Mouse (Mus musculus) midbrain, embryonic 14.5 days (tissue): ENCODE results near the gene Cnnm3. TPM values are rescaled to one million over a fixed set of nuclear protein-coding genes. Genes with fewer than 3 reads are reported as not detected.

Experiments
- ATAC-seq: fragments of 200-750 bp; cut with Nextera tagmentation; 2 replicates; pipeline ENCODE4 v1.8.0; 2017; ENCODE audit warnings: moderate number of reproducible peaks, moderate library complexity; ENCODE audit not compliant: low FRiP score, low TSS enrichment
- DNase-seq: peaks from one replicate; pipeline ENCODE4 v3.0.0-alpha.2; 2015
- H3K27ac ChIP-seq: fragments of 300-500 bp; sonication (generic); replicated peaks from 2 replicates; pipeline ENCODE4 v1.5.1; 2014; ENCODE audit warnings: mild to moderate bottlenecking, low read depth, low read length, moderate library complexity
- H3K27me3 ChIP-seq: fragments of 300-500 bp; sonication (generic); 2 replicates; pipeline ENCODE4 v1.6.1; 2014; ENCODE audit warnings: low read length, control low read depth, mixed read lengths; ENCODE audit not compliant: control insufficient read depth, insufficient read depth
- H3K36me3 ChIP-seq: fragments of 300-500 bp; sonication (generic); 2 replicates; pipeline ENCODE4 v1.6.1; 2014; ENCODE audit warnings: low read length, control low read depth; ENCODE audit not compliant: control insufficient read depth, insufficient read depth
- H3K4me1 ChIP-seq: fragments of 300-500 bp; sonication (generic); 2 replicates; pipeline ENCODE4 v1.6.1; 2014; ENCODE audit warnings: mild to moderate bottlenecking, antibody characterized with exemption, low read length, control low read depth; ENCODE audit not compliant: control insufficient read depth, insufficient read depth
- H3K4me2 ChIP-seq: fragments of 300-500 bp; sonication (generic); 2 replicates; pipeline ENCODE4 v1.6.1; 2014; ENCODE audit warnings: mild to moderate bottlenecking, low read length, moderate library complexity
- H3K4me3 ChIP-seq: fragments of 300-500 bp; sonication (generic); replicated peaks from 2 replicates; pipeline ENCODE4 v1.5.1; 2014; ENCODE audit warnings: low read depth, low read length
- H3K9ac ChIP-seq: fragments of 300-500 bp; sonication (generic); replicated peaks from 2 replicates; pipeline ENCODE4 v1.6.1; 2014; ENCODE audit warnings: mild to moderate bottlenecking, low read length, moderate library complexity
- H3K9me3 ChIP-seq: fragments of 300-500 bp; sonication (generic); 2 replicates; pipeline ENCODE4 v1.6.1; 2016; ENCODE audit warnings: low read length, control low read depth, mixed read lengths; ENCODE audit not compliant: control insufficient read depth
- WGBS: fragments of 180-500 bp; shearing (Covaris S2); extraction: QIAGEN DNeasy Blood & Tissue Kit; methylation state at CpG from one replicate; pipeline ENCODE4 v1.1.7; 2014; 5-methylcytosine and 5-hydroxymethylcytosine counted together
- polyA plus RNA-seq: library from polyadenylated mRNA; unstranded; fragments of >200 nt; fragmentation: Nextera tagmentation; extraction: Ambion mirVana; gene quantifications from 2 replicates; pipeline ENCODE4 v1.2.1, GENCODE M21; 2014

The Cnnm3 gene
- polyA plus RNA-seq, 1 experiment from 2014 or later = 6.5 TPM

- Histone ChIP-seq H3K4me3 (peak overlapping the region; percentile 99), H3K36me3 (peaks cover 56% of the 10 kb centered on the region), H3K27me3 (no peaks in the 10 kb centered on the region), H3K9me3 (no peaks in the 10 kb centered on the region), H3K4me1 (peaks cover 28% of the 10 kb centered on the region), H3K27ac (peak overlapping the region; percentile 98), H3K4me2 (peak overlapping the region; percentile 100), H3K9ac (peak overlapping the region; percentile 99)
- no peak for DNase-seq
- no peak for ATAC-seq
- WGBS = 74% methylated on average over 21 of the region's 21 CpGs
Observed at GRCm38 (mm10) chr1:36554633-36555399, 43.1 kb downstream of the Cnnm3 start.

GRCm38 (mm10) chr1:36555798-36556395, 44.2 kb downstream of the Cnnm3 start:
- Histone ChIP-seq H3K9me3 (no peaks in the 10 kb centered on the region), H3K4me2 (peak overlapping the region; percentile 100), H3K36me3 (peaks cover 45% of the 10 kb centered on the region), H3K4me1 (peaks cover 28% of the 10 kb centered on the region), H3K4me3 (peak overlapping the region; percentile 99), H3K27me3 (no peaks in the 10 kb centered on the region), H3K27ac (peak overlapping the region; percentile 98), H3K9ac (peak overlapping the region; percentile 99)
- ATAC-seq (no peak), DNase-seq (peak; percentile 44)
- 2% methylated on average over 8 of the region's 8 CpGs for WGBS

GRCm38 (mm10) chr1:36556553-36557456, 45.1 kb downstream of the Cnnm3 start:
- H3K27ac ChIP-seq = peak overlapping the region; percentile 98
- peak overlapping the region; percentile 100 for H3K4me2 ChIP-seq
- DNase-seq (peak; percentile 98), ATAC-seq (peak; percentile 83)
- H3K9ac ChIP-seq = peak overlapping the region; percentile 99
- H3K4me3 ChIP-seq = peak overlapping the region; percentile 99
- no peaks in the 10 kb centered on the region for H3K27me3 ChIP-seq
- WGBS = under 1% methylated on average over 52 of the region's 52 CpGs
- no peaks in the 10 kb centered on the region for H3K9me3 ChIP-seq
- H3K4me1 ChIP-seq = peaks cover 28% of the 10 kb centered on the region
- peaks cover 36% of the 10 kb centered on the region for H3K36me3 ChIP-seq

GRCm38 (mm10) chr1:36557457-36558011, 45.9 kb downstream of the Cnnm3 start:
- peaks cover 28% of the 10 kb centered on the region for H3K4me1 ChIP-seq
- H3K4me2 ChIP-seq = peak overlapping the region; percentile 100
- no peaks in the 10 kb centered on the region for H3K9me3 ChIP-seq
- H3K36me3 ChIP-seq = peaks cover 29% of the 10 kb centered on the region
- under 1% methylated on average over 48 of the region's 48 CpGs for WGBS
- H3K27me3 ChIP-seq = no peaks in the 10 kb centered on the region
- DNase-seq (peak; percentile 84), ATAC-seq (peak; percentile 57)
- peak overlapping the region; percentile 99 for H3K4me3 ChIP-seq
- H3K9ac ChIP-seq = peak overlapping the region; percentile 99
- peak overlapping the region; percentile 98 for H3K27ac ChIP-seq

GRCm38 (mm10) chr1:36558031-36558993, 46.6 kb downstream of the Cnnm3 start, which contains the start of gene Sema4c:
Gene Sema4c, minus strand, starts transcription at chr1:36558349.
- Histone ChIP-seq H3K27me3 (no peaks in the 10 kb centered on the region), H3K4me2 (peak within 1 kb of the TSS; percentile 100), H3K4me3 (peak within 1 kb of the TSS; percentile 99), H3K36me3 (peaks cover 21% of the 10 kb centered on the region), H3K4me1 (peaks cover 28% of the 10 kb centered on the region), H3K27ac (peak within 1 kb of the TSS; percentile 98), H3K9me3 (no peaks in the 10 kb centered on the region), H3K9ac (peak within 1 kb of the TSS; percentile 99)
- ATAC-seq (peak; percentile 70), DNase-seq (peak; percentile 90)
- WGBS = under 1% methylated on average over 68 of the region's 69 CpGs

GRCm38 (mm10) chr1:36559256-36559655, 47.6 kb downstream of the Cnnm3 start:
- no peak overlapping the region for H3K27ac ChIP-seq
- H3K9ac ChIP-seq = peak overlapping the region; percentile 99; the same call in 1 of the 2 replicates
- ATAC-seq (no peak), DNase-seq (no peak)
- H3K27me3 ChIP-seq = no peaks in the 10 kb centered on the region
- peaks cover 26% of the 10 kb centered on the region for H3K4me1 ChIP-seq
- H3K36me3 ChIP-seq = peaks cover 11% of the 10 kb centered on the region
- no peaks in the 10 kb centered on the region for H3K9me3 ChIP-seq
- H3K4me3 ChIP-seq = peak overlapping the region; percentile 99; the same call in 1 of the 2 replicates
- peak overlapping the region; percentile 100 for H3K4me2 ChIP-seq
- WGBS = 9% methylated on average over 4 of the region's 4 CpGs

- no peaks in the 10 kb centered on the region for H3K27me3 ChIP-seq
- 81% methylated on average over 5 of the region's 5 CpGs for WGBS
- no peak overlapping the region for H3K4me3 ChIP-seq
- no peak overlapping the region for H3K27ac ChIP-seq
- H3K36me3 ChIP-seq = peaks cover 5% of the 10 kb centered on the region
- no peak for DNase-seq
- H3K4me1 ChIP-seq = peaks cover 19% of the 10 kb centered on the region
- no peak for ATAC-seq
- H3K4me2 ChIP-seq = no peak overlapping the region
- H3K9ac ChIP-seq = no peak overlapping the region
- no peaks in the 10 kb centered on the region for H3K9me3 ChIP-seq
Observed at GRCm38 (mm10) chr1:36559888-36560287, 48.2 kb downstream of the Cnnm3 start.
